Mouse (Mus musculus) neural tube, embryonic 15.5 days (tissue): ENCODE measurements around the gene Olfr1280. TPM values are rescaled to one million over a fixed set of nuclear protein-coding genes. Genes with fewer than 3 reads are reported as not detected.
"Not testable (repeated sequence)": the region's sequence is repeated elsewhere in the genome, so short reads cannot be mapped to it uniquely, and the experiment has no call there.

Experiments used
- ATAC-seq: fragments of 200-750 bp; cut with Nextera tagmentation; 2 replicates; pipeline ENCODE4 v1.8.0; 2017; ENCODE audit warnings: mild to moderate bottlenecking, moderate TSS enrichment, moderate library complexity; ENCODE audit not compliant: low FRiP score
- H3K27ac ChIP-seq: fragments of 300-500 bp; sonication (generic); replicated peaks from 2 replicates; pipeline ENCODE4 v1.5.1; 2015; ENCODE audit warnings: mild to moderate bottlenecking, inconsistent platforms
- H3K27me3 ChIP-seq: fragments of 300-500 bp; sonication (generic); replicated peaks from 2 replicates; pipeline ENCODE4 v1.6.1; 2015; ENCODE audit warnings: inconsistent platforms
- H3K36me3 ChIP-seq: fragments of 300-500 bp; sonication (generic); 2 replicates; pipeline ENCODE4 v1.6.1; 2015; ENCODE audit warnings: inconsistent platforms
- H3K4me1 ChIP-seq: fragments of 300-500 bp; sonication (generic); 2 replicates; pipeline ENCODE4 v1.6.1; 2015; ENCODE audit warnings: inconsistent platforms
- H3K4me2 ChIP-seq: fragments of 300-500 bp; sonication (generic); 2 replicates; pipeline ENCODE4 v1.6.1; 2015; ENCODE audit warnings: inconsistent platforms, mild to moderate bottlenecking, moderate library complexity
- H3K4me3 ChIP-seq: fragments of 300-500 bp; sonication (generic); replicated peaks from 2 replicates; pipeline ENCODE4 v1.5.1; 2015; ENCODE audit warnings: mild to moderate bottlenecking, inconsistent platforms
- H3K9ac ChIP-seq: fragments of 300-500 bp; sonication (generic); replicated peaks from 2 replicates; pipeline ENCODE4 v1.6.1; 2015; ENCODE audit warnings: mild to moderate bottlenecking, inconsistent platforms
- H3K9me3 ChIP-seq: fragments of 300-500 bp; sonication (generic); replicated peaks from 2 replicates; pipeline ENCODE4 v1.6.1; 2016; ENCODE audit warnings: inconsistent platforms
- WGBS: fragments of 180-500 bp; shearing (Covaris S2); methylation state at CpG from one replicate; pipeline ENCODE4 v1.1.7; 2015; ENCODE audit warnings: mixed read lengths; 5-methylcytosine and 5-hydroxymethylcytosine counted together
- polyA plus RNA-seq: library from polyadenylated mRNA; unstranded; fragments of >200 nt; fragmentation: Nextera tagmentation; extraction: Ambion mirVana; gene quantifications from 2 replicates; pipeline ENCODE4 v1.2.1, GENCODE M21; 2015

Gene Olfr1280
- polyA plus RNA-seq = not detected in 2 replicates

DNA sequence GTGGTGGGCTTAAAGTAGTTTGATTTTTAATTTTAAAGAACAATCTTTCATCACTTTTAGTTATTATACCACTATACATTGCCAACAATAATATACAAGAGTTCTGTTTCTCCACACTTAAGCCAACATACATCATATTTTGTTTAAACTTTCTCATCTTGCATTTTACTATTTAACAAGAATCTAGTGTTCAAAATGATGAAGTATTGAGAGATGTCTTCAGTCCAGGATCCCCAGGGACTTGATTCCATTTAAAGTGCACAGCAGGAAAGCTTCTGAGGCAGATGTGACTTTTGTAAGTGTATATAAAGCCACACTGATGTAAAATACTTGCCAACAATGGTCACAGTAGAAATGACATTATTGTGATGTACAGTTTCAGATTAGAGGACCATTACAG is at the start of gene Olfr1280:
Olfr1280 (plus strand) TSS at position 301 of the 400 bp plus-strand sequence.
- no peak within 1 kb of the TSS for H3K4me3 ChIP-seq
- H3K4me2 ChIP-seq = no peak within 1 kb of the TSS
- H3K27ac ChIP-seq = no peak within 1 kb of the TSS
- H3K9me3 ChIP-seq = no peaks in the 10 kb centered on the region
- no peaks in the 10 kb centered on the region for H3K27me3 ChIP-seq
- H3K9ac ChIP-seq = no peak within 1 kb of the TSS
- H3K4me1 ChIP-seq = no peaks in the 10 kb centered on the region
- H3K36me3 ChIP-seq = no peaks in the 10 kb centered on the region
- ATAC-seq = no peak

DNA sequence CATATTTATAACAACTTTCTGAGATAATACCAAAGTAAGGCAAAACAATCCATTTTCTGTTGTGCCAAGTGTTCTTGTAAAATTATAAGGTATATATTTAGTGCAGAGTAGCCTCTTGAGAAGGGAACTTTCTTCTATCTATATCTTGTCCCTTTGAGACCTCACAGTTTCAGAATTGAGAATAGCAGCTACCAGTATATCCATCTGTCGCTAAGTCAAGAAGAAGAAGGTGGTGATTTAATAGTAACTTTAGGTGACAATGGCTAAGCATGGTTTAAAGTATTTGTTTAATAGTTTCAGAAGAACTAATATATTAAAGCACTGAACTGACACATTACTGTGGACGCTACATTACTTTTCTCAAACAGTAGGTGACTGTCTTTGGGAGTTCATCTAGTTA is 39.8 kb upstream of the Olfr1280 start, which contains the start of gene Olfr1277:
Olfr1277 (minus strand) TSS at position 101 of the 400 bp plus-strand sequence.
- H3K36me3 ChIP-seq = no peaks in the 10 kb centered on the region
- no peak within 1 kb of the TSS for H3K4me2 ChIP-seq
- no peaks in the 10 kb centered on the region for H3K9me3 ChIP-seq
- H3K27me3 ChIP-seq = no peaks in the 10 kb centered on the region
- 86% methylated on average over 2 of the region's 2 CpGs for WGBS
- no peak for ATAC-seq
- no peak within 1 kb of the TSS for H3K9ac ChIP-seq
- H3K4me3 ChIP-seq = no peak within 1 kb of the TSS
- H3K27ac ChIP-seq = no peak within 1 kb of the TSS
- H3K4me1 ChIP-seq = no peaks in the 10 kb centered on the region

DNA sequence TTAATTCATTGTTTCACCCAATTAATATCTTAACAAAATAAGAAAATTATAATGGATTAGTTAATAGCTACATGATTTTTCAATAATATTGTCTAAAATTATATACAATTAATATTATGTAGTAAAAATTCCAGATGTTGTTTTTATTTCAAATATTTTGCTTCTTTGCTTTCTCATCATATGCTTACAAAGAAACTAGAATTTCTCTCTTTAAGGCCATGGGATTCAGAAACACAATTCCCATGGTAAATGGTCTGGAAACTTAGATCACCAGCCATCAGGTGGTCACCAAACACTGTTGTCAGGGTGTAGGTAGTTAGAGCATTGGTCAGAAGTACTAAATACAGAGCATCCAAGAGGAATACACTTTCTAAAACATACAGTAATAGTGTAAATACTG is 24.0 kb upstream of the Olfr1280 start, which contains the start of gene Olfr1278:
Olfr1278 (plus strand) TSS at position 301 of the 400 bp plus-strand sequence.
- Histone ChIP-seq H3K27ac (no peak within 1 kb of the TSS), H3K4me3 (no peak within 1 kb of the TSS), H3K4me2 (no peak within 1 kb of the TSS), H3K9me3 (no peaks in the 10 kb centered on the region), H3K9ac (no peak within 1 kb of the TSS), H3K27me3 (no peaks in the 10 kb centered on the region), H3K36me3 (no peaks in the 10 kb centered on the region), H3K4me1 (no peaks in the 10 kb centered on the region)
- no peak for ATAC-seq

DNA sequence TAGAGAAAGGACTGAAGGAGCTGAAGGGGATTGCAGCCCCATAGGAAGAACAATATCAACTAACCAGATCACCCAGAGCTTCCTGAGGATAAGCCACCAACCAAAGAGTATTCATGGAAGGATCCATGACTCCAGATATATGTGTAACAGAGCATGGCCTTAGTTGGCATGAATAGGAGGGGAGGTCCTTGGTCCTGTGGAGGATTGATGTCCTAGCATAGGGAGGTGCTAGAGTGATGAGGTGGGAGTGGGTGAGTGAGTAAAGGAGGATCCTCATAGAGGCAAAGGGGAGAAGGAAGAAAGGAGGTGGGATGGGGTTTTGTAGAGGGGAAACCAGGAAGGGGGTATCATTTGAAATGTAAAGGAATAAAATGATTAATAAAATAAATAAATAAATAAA is 15.3 kb upstream of the Olfr1280 start:
- Histone ChIP-seq H3K27me3 (no peaks in the 10 kb centered on the region), H3K4me3 (no peak overlapping the region), H3K4me1 (no peaks in the 10 kb centered on the region), H3K9ac (no peak overlapping the region), H3K36me3 (no peaks in the 10 kb centered on the region), H3K4me2 (no peak overlapping the region), H3K9me3 (no peaks in the 10 kb centered on the region), H3K27ac (no peak overlapping the region)
- no peak for ATAC-seq

DNA sequence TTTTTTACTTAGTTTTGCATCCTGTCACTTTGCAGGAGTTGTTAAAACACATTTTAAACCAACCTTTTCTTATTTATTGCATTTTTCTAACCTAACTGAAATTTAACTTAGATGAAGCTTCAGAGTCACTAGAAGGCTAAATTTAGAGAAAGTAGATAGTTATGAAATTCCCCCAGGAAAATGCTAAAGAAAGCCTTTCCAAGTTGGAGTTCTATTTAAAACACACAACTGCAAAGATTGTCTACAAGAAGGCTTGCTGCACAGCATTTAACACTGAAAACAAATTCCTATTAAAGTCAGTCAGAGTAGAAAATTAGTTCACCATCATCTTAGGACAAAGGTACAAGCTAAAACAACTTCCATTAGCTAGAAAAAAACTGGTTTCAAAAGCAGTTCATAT is 13.4 kb upstream of the Olfr1280 start, which contains the start of gene Olfr1279:
Olfr1279 (plus strand) TSS at position 262 of the 400 bp plus-strand sequence.
- no peaks in the 10 kb centered on the region for H3K4me1 ChIP-seq

DNA sequence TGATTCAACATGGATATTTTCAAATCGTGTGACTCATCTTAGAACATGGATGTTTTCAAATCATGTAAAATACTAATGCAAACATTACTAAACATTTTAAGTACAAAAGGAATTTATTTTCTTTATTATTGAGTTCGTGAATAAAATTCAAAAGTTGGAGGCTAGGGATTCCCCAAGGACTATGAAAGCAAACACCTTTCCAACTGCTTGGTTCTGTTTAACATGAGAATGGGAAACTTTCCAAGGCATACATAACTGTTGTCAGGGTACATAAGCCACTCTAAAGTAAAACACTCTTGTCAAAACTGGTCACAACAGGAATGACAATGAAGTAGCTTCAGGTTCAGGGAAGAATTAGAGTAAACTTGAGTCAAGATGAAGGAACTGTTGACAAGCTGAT is 12.4 kb downstream of the Olfr1280 start, which contains the start of gene Olfr1281:
Olfr1281 (plus strand) TSS at position 301 of the 400 bp plus-strand sequence.
- H3K4me2 ChIP-seq = no peak within 1 kb of the TSS
- no peaks in the 10 kb centered on the region for H3K36me3 ChIP-seq
- no peak within 1 kb of the TSS for H3K27ac ChIP-seq
- 80% methylated on average over 2 of the region's 2 CpGs for WGBS
- no peak for ATAC-seq
- H3K4me3 ChIP-seq = no peak within 1 kb of the TSS
- H3K27me3 ChIP-seq = no peaks in the 10 kb centered on the region
- no peak within 1 kb of the TSS for H3K9ac ChIP-seq
- no peaks in the 10 kb centered on the region for H3K4me1 ChIP-seq
- H3K9me3 ChIP-seq = no peaks in the 10 kb centered on the region

More for the DNA sequence above, 13.4 kb upstream of the Olfr1280 start, which contains the start of gene Olfr1279:
- Histone ChIP-seq H3K4me2 (no peak within 1 kb of the TSS), H3K36me3 (no peaks in the 10 kb centered on the region), H3K9me3 (no peaks in the 10 kb centered on the region), H3K27me3 (no peaks in the 10 kb centered on the region), H3K27ac (no peak within 1 kb of the TSS), H3K4me3 (no peak within 1 kb of the TSS), H3K9ac (no peak within 1 kb of the TSS)
- no peak for ATAC-seq

DNA sequence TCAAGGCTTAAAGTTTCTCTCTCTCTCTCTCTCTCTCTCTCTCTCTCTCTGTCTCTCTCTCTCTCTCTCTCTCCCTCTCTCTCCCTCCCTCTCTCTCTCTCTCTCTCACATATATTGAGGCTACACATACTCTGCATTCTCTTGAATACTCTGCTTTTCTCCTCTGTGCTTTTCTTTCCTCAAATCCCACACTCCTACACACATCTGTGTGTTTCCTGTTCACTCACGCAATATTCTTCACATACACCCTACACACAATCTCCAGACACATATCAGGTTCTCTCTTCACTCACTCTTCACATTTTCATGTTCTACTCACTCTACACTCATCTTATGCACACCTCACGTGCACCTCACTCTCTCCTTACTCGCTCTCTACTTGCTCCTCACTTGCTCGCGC is 19.9 kb downstream of the Olfr1280 start:
- H3K4me2 ChIP-seq, H3K27ac ChIP-seq, H3K9me3 ChIP-seq, H3K4me1 ChIP-seq, H3K4me3 ChIP-seq, H3K9ac ChIP-seq, ATAC-seq, H3K36me3 ChIP-seq, H3K27me3 ChIP-seq: not testable (repeated sequence)
- WGBS = 92% methylated on average over 5 of the region's 5 CpGs

DNA sequence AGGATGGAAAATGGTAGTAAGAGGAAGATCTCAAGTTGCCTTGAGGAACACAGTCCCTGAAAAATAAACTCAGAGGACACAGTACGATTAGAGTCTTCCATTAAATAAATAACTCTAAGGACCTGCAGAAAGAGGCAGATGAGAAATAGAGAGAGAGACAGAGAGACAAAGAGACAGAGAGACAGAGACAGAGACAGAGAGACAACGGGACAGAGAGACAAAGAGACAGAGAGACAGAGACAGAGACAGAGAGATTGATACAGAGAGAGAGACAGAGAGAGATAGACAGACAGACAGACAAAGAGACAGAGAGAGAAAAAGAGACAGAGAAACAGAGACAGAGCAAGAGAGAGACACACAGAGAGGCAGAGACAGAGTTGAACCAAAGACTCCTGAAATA is 22.2 kb downstream of the Olfr1280 start, which contains the start of gene Olfr1282:
Olfr1282 (minus strand) TSS at position 101 of the 400 bp plus-strand sequence.
- H3K36me3 ChIP-seq = no peaks in the 10 kb centered on the region
- H3K4me2 ChIP-seq = no peak within 1 kb of the TSS
- 74% methylated on average over 2 of the region's 2 CpGs for WGBS

DNA sequence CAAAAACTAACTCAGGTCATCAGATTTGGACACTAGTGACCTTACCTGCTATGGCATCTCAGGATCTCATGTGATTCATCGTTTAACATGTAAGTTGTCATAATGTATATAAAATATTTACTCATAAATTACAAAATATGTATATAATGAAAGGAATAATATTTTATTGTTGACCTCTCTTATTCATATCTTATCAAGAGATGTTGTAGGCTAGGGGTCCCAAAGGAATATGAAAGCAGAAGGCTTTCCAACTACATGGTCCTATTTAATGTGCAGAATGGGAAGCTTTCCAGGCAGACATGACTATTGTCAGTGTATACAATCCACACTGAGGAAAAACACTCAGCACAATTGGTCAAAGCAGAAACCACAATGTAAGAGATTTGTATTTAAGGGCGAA is 52.7 kb downstream of the Olfr1280 start, which contains the start of gene Olfr1283:
Olfr1283 (plus strand) TSS at position 301 of the 400 bp plus-strand sequence.
- no peaks in the 10 kb centered on the region for H3K4me1 ChIP-seq
- no peak for ATAC-seq
- H3K27me3 ChIP-seq = no peaks in the 10 kb centered on the region
- no peak within 1 kb of the TSS for H3K4me3 ChIP-seq
- no peaks in the 10 kb centered on the region for H3K36me3 ChIP-seq
- H3K9ac ChIP-seq = no peak within 1 kb of the TSS
- WGBS = 80% methylated on average over 2 of the region's 2 CpGs
- H3K4me2 ChIP-seq = no peak within 1 kb of the TSS
- no peaks in the 10 kb centered on the region for H3K9me3 ChIP-seq
- no peak within 1 kb of the TSS for H3K27ac ChIP-seq

More for the DNA sequence above, 22.2 kb downstream of the Olfr1280 start, which contains the start of gene Olfr1282:
- ATAC-seq = no peak
- Histone ChIP-seq H3K9me3 (no peaks in the 10 kb centered on the region), H3K27ac (no peak within 1 kb of the TSS), H3K9ac (no peak within 1 kb of the TSS), H3K27me3 (no peaks in the 10 kb centered on the region), H3K4me3 (no peak within 1 kb of the TSS), H3K4me1 (no peaks in the 10 kb centered on the region)

DNA sequence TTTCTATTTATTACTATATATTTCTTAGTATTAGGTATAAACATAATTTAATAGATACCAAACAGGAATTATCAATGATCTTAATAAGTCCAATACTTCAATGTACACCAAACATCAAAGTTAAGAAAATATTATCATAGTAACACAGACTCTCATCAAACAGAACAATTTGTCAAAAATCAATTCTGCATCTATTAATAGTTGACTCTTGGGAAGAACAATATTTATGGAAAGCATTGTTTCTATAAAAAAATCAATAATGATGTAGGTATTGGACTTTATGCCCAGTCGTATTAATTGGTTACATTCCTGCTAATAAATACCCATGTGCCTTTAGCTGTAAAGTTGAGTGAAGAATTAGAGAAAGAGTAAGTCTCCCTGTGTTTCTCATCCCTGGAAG is 61.4 kb downstream of the Olfr1280 start, which contains the start of gene Olfr1284:
Olfr1284 (plus strand) TSS at position 301 of the 400 bp plus-strand sequence.
- H3K4me2 ChIP-seq = no peak within 1 kb of the TSS
- no peak within 1 kb of the TSS for H3K4me3 ChIP-seq
- H3K9me3 ChIP-seq = no peaks in the 10 kb centered on the region
- WGBS = 89% methylated on average over 1 of the region's 1 CpGs
- no peak within 1 kb of the TSS for H3K27ac ChIP-seq
- ATAC-seq = no peak
- no peaks in the 10 kb centered on the region for H3K4me1 ChIP-seq
- H3K36me3 ChIP-seq = no peaks in the 10 kb centered on the region
- no peak within 1 kb of the TSS for H3K9ac ChIP-seq
- no peaks in the 10 kb centered on the region for H3K27me3 ChIP-seq
